Mouse (Mus musculus) MEL-GATA-1-ER (cell line): ENCODE measurements around the gene Polr1a.

ENCODE experiments used
- DNase-seq: peaks from one replicate; pipeline ENCODE4 v3.0.0-alpha.2; 2012; ENCODE audit warnings: low read depth; ENCODE audit errors: extremely low read depth

Polr1a gene

DNA sequence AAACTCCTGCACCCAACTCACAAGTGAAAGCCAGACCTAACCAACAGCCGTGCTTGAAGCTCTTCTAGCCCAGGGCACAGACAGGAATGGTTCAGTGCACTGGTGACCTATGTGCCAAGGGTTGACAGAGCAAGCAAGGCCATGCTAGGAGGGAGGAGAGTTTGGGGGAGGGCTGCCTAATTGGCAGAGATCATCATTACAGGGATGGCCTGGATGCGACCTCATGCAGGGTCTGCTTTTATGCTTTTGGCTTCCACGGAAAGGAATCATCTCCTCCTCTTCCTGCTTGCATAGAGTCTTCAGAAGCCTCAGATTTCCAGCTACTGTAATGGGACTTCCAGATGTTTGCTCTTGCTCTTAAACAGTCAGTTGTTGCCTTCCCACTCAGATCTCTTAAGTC, 40.9 kb downstream of the Polr1a start:
- DNase-seq, result no peak

DNA sequence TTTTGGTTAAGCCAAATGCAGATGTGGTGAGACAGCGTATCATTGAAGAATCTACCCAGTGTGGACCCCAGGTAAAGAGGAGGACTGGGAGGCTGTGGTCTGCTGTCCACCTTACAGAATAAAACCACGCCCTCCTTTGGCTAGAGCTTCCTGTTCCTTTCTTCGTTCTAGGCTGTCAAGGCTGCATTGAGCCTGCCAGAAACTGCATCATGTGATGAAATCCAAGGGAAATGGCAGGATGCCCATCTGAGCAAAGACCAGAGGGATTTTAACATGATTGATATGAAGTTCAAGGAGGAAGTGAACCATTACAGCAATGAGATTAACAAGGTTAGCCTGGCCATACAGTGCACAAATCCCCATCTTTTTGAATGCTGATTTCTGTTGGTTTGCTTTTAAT, 41.7 kb downstream of the Polr1a start:
- DNase-seq, result no peak

DNA sequence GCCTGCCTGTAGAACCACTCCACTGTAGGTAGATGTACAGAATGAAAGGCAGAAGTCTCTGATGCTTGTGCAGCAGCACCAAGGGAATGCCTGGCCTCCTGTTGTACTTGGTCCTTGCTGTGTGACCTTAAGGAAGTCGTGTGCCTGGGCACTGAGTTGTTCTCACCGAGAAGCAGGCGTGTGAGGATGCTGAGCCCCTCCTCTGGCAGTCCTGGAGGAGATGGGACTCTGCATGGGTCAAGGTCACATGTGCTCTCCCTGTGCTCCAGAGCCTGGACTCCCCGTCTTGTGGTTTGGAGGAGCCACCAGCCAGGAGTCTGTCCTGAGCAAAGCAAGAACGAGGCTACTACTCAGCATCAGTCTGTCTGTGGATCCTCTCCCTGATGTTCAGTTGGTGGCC, 42.3 kb downstream of the Polr1a start:
- no peak for DNase-seq

DNA sequence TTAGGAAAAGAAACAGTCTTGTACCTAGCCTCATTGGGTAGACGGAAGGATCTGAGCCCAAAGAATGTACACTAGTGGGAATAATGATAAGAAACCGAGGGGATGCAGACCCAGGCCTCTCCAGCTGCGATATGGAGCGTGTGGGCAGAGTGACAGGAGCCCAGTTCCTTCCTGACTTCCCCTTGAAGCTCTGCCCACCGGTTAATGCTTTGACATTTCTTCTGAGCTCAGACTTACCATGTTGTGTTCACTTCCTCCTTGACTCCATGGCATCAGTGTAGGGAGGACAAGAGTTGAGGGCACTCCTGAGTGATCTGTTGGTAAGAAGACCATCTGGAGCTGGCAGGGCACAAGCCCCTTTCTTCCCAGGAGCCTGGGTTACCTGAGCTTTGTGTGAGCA, 53.3 kb downstream of the Polr1a start:
- no peak for DNase-seq

DNA sequence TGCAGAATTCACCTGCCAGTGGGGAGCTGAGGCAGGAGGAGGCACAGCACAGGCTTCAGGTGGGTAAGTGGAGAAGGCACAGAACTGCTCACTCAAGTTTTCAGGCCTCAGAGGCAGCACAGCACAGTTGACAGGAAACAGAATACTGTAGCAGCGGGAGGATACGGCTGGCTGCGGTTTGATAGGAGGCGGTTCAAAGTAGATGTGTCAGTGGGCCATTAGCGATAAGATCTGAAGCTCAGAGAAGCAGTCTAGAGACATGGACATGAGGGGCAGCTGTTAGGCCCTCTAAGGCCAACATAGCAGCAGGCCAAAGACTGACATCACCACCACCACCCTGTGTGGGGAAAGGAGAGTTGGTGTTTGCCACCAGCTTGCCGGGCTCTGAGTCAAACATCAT, 53.9 kb downstream of the Polr1a start:
- DNase-seq, result no peak

- DNase-seq, result no peak
Observed at GRCm38 (mm10) chr6:71963561-71963960, 54.7 kb downstream of the Polr1a start.

DNA sequence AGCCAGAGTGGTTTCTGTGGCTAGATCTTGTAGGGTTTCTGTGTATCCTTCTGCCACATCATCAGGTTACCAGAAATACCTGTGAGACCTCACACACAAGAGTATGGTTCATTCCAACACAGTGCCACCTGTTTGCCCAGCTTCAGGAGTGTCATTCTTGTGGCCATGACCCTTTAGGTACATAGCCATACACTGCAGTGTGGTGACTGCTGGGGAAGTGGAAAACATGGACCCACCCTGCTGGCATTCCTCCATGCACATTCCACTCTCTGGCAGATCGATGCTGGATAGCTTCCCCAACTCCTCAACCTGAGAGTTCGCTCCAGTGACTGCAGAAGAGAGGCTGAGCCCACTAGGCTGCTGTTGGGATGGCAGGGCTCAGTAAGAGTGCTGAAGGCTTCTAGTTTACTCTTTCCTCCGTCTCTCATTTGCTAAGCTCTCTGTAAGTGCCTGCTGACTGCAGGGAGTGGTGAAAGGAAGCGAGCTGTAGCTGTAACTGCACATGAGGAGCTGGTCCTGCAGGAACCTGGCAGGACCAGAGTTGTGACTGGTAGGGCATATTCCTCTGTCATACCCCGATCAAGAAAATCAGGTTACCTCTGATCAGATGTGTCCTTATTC, 57.9 kb downstream of the Polr1a start:
- DNase-seq, result no peak

- DNase-seq, result no peak
Observed at GRCm38 (mm10) chr6:71967847-71968246, 59.0 kb downstream of the Polr1a start.

- no peak for DNase-seq
Observed at GRCm38 (mm10) chr6:71969459-71969858, 60.6 kb downstream of the Polr1a start.

GRCm38 (mm10) chr6:71970154-71970553, 61.3 kb downstream of the Polr1a start:
- no peak for DNase-seq

- DNase-seq, result no peak
Observed at GRCm38 (mm10) chr6:71976592-71976991, 67.7 kb downstream of the Polr1a start.

GRCm38 (mm10) chr6:71980165-71980564, 71.3 kb downstream of the Polr1a start:
- DNase-seq, result no peak

- no peak for DNase-seq
Observed at GRCm38 (mm10) chr6:71980587-71980986, 71.7 kb downstream of the Polr1a start.

DNA sequence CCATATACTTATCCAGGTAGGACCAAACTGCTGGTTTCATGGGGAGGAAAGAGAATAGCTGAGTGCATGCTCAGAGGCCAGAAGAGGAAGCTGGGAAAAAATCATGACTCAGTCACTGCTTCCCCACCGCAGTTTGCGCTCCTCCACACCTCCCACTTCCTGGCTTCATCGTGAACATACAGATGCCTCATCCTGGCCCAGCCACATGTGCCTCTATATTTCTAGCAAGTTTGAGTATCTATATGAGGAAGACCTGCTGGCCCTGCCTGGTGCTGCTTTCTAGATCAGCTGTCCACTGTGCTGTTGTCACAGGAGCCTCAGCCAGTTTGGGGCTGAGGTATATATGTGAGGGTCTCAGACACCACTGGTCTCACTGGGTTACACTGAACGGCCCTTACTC, 72.6 kb downstream of the Polr1a start:
- DNase-seq, result no peak

DNA sequence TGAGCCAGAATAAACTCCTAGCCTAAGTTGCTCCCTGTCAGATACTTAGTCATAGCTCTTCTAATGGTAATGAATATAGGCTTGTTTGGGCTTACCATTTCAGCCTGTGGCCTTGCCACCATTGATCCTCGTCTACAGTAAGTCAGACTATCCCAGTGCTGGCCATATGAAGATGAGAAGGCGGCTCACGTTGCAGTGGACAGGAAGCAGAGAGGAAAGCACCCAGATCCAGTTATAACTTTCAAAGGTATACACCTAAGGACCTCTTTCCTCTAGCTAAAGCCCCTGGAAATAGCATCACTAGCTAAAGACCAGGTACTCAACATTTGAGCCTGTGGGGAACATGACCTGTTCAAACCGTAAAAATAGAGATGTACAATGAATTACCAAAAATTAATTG, 77.1 kb downstream of the Polr1a start:
- no peak for DNase-seq

DNA sequence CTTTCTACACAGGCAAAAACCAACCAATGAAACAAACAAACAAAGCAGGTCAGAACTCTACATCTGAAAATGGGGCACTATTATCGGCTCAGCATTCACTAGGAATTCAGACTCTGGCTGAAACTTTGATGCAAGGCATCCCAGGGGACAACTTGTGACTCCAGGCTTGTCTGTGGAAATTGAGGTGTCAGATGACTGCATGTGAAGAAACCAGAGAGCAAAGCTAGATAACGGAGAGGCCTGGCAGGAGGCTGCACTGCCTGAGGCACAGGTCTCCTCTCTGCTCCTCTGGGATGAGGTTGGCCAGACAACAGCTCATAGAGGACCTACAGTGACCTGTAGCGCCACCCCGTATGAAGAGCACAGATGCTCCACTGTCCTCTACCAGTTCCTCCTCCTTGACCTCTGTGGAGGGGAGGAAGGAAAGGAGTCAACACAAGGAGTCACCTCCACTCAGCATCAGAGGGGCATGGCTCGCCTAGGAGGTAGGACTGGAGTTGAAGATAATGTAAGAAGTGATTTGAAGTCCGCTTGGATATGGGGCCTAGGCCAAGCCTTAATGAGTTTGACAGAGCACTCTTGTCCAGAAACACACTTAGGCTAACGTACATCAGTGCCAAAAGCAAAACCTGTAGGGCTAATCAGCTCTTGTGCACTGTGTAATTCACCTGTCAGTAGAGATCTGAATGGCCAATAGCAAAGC, 78.8 kb downstream of the Polr1a start:
- DNase-seq, result no peak

DNA sequence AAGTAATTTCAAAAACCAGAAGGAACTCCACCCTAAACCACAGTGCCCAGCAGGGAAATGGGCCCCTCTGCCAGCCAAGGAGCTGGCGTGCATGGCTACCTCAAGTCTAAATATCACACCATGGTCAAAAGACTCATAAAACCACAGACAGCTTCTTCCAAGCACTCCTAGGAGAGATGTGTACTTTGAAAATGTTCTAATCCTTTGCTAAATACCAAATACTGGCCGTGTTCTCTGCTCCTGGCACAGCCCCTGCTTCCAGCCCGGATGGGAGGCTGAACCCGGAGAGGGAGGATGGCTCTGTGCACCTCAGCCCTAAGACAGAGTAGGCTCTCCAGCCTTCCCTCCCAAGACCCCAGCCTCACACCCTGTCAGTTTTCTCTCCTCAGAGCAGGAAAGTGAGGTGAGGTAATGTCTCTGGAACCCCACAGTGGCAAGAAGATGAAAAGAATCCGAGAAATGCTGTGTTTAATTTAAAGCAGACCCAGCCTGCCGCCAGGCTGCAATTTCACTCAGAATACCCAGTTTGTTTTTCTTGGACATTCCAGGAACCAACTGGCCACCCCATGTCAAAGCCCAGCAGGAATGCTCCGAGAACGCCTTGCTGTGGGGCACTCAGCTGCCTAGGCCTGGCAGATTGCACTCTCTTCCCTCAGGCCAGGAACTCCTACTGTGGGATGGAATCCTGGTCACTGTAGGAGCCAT, 80.9 kb downstream of the Polr1a start:
- no peak for DNase-seq

GRCm38 (mm10) chr6:71990371-71990837, 81.6 kb downstream of the Polr1a start:
- no peak for DNase-seq

- no peak for DNase-seq
Observed at GRCm38 (mm10) chr6:71991190-71991932, 82.5 kb downstream of the Polr1a start.

GRCm38 (mm10) chr6:71991933-71992325, 83.1 kb downstream of the Polr1a start:
- no peak for DNase-seq

- no peak for DNase-seq
Observed at GRCm38 (mm10) chr6:71994004-71994403, 85.2 kb downstream of the Polr1a start.

GRCm38 (mm10) chr6:71995081-71995480, 86.2 kb downstream of the Polr1a start:
- DNase-seq, result no peak
